Mouse (Mus musculus) liver, adult 2 months (tissue): ENCODE measurements around the gene Inpp4b.

ENCODE experiments used
- CTCF ChIP-seq: fragments of 200-500 bp; IDR thresholded peaks from 2 replicates; pipeline ENCODE4 v1.5.1; 2011; ENCODE audit warnings: low read depth, low read length, control low read depth
- POLR2A ChIP-seq: fragments of 200-500 bp; IDR thresholded peaks from 2 replicates; pipeline ENCODE4 v1.6.1; 2011; ENCODE audit warnings: low read length, control low read depth; ENCODE audit not compliant: insufficient read depth; ENCODE audit errors: extremely low read depth

DNA sequence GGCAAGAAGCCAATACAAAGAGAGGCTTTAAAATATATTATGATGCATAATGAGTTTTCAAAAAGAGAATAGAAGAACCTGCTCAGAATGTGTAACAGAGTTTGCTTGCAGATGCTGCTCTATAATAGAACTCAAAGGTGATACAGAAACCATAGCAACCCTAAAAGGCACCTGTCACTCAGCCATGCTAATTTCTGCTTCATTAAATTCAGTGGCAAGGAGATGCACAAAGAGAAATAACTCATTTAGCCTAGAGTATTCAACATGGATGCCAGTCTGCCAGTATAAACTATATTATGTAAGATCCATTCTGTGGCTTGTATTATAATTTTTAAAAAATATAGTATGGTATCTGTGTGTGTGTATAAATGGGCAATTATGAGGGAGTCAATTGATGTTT is 807.9 kb downstream of the Inpp4b start:
- TF ChIP-seq POLR2A (no peak), CTCF (no peak)
